Mouse (Mus musculus) right cerebral cortex, postnatal 25 days (tissue): ENCODE measurements at regions not wholly inside any gene's neighbourhood (a gene's known extent, or its start where the extent isn't known, plus 50 kb on each side); places are given as distances from the start of the nearest gene placed in this dataset.
A peak's percentile ranks its signal among the peaks of the same experiment; 100 is the strongest.
"Not testable (repeated sequence)": the region's sequence is repeated elsewhere in the genome, so short reads cannot be mapped to it uniquely, and the experiment has no call there.

Source experiments
- DNase-seq: peaks from one replicate; pipeline ENCODE4 v3.0.0; 2022

DNA sequence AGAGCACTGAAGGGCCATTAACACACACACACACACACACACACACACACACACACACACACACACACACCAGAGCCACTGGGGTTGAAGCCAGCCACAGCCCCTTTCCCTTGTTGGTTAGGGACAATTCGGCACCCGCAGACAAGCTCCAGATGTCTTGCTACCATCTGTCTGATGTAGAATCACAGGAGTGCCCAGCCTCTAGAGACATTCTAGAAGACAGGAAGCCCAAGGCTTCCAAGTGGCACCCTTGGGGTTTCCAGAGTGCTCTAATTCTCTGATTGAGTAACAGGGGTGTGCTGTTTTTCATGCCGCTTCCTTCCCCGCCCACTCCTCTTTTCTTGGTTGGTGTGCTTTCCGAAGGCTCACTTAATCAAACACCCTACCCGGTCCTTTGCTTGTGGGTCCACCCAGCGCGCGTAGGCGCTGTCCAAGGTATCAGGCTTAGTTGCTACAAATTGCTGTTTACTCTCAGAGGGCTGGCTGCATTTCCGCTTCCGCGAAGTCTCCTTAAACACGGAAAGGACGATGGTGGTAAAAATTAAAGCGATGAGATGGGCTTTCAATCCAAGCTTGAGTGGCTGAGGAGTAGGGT, 59.5 kb upstream of the Zbtb18 start:
- no peak for DNase-seq

DNA sequence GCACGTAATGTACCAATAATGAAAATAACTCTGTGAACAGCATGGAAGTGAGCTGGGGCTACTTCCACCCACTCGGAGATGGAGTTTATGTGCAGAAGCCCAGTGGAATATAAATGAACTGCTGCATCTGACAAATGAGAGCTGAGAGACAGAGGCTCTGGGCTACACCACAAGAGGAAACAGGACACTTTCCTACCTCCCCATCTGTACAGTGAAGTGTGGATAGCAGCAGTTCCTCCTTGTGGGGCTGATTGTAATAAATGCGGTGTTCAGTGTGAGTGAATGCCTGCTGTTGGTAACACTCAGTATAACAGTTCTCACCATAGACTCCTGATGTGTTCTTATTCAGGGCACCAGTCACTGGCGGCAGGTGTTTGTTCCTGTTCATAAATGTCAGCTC, 60.0 kb upstream of the Zbtb18 start:
- peak; percentile 38 for DNase-seq

DNA sequence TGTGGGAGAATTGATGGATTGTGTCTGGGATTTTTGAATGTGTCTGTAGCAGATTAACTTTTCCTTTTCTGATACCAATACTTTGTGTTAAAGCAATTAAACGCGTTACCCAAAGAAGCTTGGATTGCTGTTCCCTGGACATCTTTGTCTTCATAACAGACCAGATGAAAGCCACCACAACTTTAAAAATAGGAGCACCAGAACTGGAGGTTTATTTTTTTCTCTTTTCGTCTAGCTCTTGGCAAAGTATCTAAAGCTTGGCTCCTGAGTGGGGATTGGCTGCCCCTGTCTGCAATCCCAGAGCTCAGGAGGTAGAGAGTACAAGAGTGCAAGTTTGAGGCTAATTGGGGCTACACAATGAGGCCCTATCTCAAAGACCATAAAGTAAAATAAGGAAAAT, 64.0 kb upstream of the Zbtb18 start:
- DNase-seq = no peak

DNA sequence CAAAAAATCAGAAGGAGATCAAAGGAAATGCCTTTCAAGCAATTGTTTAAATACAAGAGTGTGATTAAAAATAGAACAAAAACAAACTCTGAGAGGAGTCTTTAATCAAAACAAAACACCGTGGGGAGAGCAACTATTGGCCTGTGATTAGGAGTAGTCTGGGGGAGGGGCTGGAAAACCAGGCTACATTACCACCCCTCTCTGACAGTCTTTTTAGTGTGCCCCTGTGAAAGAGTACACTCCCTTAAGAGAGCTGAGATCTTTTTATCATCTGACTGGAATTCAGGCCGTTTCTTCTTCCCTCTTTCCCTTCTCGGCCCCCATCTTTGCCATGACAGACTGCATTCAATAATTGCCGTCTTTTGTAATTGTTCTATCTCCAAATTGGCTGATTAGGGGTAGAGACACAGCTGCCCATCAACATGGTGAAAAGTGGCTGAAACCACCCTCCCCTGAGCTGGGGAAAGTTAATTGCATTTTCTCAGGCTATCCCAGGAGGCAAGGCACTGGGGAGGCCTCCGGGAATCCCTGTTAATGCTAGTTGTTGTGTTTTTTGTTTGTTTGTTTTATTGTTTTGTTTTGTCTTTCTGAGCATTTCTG, 68.8 kb upstream of the Zbtb18 start:
- no peak for DNase-seq

DNA sequence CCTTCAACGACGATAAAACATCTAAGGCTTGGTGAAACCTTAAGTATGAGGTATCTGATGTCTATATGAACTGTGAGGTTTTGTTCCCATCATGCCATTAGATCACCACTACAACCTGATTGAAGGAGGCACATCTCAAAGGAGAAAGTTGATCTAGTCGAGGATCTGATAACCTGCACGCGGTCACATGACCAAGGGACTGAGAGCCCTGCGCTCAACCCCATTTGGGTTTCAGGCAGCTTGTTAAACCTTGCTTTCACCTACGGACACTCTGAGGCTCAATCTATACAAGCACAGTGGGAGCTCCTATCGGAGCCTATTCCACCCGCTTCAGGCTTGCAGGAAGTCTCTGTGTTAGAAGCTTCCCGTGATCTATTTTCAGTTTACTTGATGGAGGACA, 70.1 kb upstream of the Zbtb18 start:
- DNase-seq = no peak

DNA sequence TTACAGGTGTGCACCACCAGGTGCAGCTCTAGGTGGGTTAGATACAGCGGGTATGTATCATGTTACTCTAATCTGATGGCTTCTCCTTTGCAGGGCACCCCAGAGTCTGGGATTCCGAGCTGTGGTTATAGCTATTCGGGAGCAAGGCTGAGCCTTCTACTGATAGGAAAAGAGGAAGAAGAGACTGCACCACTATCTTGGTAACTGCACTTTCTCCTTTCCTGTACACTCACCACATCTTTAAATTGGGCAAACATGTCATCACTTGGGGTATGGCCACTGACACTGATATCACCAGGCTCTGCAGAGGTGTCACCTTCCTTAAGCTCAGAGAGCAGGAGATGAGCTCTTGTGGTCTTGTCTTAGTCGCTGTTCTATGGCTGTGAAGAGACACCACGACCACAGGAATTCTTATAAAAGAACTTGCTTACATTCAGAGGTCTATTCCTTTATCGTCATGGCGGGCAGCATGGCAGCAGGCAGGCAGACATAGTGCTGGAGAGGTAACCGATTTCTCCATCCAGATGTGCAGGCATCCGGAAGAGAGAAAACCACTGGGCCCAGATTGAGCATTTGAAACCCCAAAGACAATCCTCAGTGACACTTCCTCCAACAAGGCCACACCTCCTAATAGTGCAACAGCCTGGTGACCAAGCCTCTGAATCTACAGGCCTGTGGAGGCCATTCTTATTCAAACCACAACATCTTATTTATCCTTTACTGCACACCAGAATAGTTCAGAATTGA, 74.1 kb upstream of the Zbtb18 start:
- DNase-seq = no peak

DNA sequence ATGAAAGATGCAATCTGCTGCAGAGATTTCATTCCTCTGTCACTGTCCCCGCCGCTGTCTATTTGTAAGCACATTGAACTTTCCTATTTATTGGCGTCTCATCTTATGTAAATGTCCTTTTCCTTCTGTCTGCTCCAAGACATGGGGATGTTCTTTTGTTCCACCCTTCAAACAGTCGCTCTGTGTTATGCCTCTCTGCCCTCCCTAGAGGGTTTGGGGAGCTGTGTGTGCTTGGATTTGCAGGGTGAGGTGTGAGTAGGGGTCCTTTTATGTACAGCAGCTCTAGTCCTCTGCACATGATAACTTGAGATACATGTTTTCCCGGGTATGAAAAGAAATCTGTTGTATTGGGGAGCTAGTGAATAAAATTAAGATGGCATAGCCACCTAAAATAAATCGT, 75.2 kb upstream of the Zbtb18 start:
- no peak for DNase-seq

DNA sequence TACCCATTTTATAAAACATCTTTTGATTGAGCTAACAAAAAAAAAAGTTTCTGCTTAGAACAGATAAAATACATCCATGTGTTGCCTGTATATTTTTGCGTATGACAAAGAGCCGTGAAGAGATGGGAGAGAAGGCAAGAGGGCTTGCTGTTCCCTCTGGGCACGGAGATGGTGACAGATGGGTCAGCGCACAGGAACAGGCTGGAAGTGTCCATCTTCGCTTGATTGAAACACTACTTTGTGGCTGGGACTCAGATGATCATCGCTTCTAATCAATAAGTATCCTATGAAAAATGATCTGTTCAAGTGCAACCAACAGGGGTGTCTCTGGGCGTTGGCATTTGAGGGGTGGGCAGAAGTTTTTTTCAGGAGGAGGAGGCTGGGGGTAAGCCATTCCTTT, 75.7 kb upstream of the Zbtb18 start:
- no peak for DNase-seq

DNA sequence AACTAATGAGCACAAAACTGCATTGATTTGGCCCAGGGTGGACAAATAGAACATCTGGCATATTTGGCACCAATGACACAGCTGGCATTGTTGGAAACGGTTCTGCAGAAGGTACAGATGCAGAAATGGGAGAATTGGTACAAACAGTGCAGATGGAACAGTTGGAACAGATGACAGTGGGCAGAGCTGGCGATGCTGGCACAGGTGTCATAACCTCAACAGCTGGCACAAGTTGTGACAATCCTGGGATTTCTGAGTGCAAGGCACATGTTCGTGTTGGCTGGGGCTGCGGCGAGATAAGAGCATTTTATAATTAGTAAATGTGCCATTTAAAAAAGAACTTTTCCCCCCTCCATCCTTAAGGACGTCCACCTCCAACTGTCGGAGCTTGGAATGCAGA, 77.8 kb upstream of the Zbtb18 start:
- peak; percentile 22 for DNase-seq

DNA sequence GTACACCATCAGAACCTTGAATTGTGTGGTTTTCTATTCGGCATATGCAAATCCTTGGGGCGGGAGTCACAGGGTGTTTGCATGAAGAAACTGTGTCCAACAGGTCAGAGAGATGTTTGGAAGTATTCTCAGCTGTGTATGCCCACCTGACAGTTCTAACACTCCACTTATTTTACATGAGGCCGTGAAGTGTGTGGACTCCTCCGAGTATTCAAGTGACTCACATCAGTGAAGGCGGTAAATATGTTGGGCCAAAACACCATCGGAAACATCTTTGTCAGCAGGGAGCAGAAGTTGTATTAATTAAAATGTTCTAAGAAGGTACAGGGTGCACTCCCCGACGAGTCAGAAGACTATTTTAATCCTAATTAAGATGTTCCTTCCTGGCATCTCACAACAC, 79.8 kb upstream of the Zbtb18 start:
- DNase-seq = no peak

DNA sequence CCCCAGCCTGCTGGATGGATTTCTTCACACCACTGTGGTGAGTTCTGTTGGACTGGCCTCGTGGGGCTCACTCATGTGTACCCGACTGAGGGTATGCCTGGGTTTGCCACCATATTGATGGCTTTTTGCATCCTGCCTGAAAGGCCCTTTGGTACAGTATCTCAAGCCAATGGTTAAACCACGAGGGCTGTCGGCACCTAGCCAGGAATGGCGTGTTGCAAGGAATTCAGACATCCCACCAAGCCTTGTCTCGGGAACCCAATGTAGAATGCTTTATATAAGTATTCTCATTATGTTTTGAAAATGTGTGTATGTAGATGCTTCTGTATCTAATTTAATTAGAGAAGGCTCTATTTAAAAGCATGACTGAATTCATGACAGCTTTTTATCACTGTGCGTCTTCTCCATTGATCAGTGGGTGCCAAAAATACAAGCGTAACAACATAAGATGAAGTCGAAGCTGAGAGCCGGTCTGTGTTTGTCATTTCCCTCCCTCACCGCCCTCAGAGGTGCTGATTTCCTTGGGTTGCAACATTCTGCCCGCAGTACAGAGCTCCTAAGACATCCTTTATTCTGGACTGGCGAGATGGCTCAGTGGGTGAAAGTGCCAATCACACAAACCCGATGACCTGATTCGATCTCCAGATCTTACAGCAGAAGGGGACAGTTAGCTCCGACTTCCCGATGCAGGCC, 90.5 kb upstream of the Akt3 start:
- no peak for DNase-seq

DNA sequence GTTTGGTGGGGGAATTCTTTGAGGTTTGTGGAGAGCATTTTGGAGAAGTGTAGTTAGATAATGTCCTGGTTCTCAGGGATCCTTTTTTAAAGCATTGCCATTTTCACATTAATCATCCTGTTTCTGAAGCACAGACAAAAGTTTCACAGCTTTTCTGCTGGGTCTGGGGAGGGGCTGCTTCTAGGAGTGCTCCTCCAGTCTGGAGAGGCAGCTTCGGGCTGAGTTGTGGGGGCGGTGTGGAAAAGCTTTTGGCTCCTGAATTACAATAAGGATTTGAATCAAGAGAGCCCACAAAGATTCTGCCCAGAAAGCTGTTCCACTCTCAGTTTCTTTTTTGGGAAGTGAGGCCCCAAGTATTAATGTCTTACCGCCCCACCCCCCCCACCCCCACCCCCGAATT, 89.2 kb upstream of the Akt3 start:
- DNase-seq = peak; percentile 76

DNA sequence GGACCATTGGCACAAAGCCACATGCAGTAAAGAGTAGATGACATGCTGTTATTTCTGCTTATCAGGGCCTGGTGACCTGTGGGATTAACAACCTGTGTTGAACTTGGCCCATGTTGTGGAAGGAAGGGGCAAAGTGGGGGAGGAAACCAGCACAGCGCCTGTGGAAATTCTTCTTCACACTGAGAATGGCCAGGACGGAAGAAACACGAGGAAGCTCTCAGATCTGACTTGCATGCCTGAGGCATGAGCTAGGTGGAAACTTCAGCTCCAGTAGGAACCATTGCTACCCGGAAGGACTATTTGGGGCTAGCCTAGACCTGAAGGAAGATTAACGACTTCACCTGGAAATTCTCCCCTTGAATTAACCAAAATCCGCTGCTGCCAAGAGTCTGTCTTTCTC, 88.5 kb upstream of the Akt3 start:
- no peak for DNase-seq

DNA sequence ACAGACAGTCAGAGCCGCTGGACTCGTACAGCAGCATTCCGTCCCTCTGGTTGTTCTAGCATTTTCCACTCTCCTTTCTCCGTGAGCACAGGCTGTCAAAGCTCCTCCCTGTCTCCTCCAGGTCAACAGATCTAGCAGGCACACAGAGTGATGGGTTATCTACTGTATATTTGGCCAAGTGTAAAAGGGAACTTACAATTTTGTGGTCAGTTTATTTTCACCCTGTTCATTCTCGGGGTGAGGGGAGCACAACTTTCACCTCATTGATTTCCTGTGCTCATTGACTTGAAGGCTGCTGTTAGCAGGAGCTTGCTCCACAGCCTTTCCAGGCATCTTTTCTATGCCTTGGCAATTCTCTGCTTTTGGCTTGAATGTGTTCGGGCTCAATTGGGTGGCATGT, 87.5 kb upstream of the Akt3 start:
- DNase-seq = no peak

DNA sequence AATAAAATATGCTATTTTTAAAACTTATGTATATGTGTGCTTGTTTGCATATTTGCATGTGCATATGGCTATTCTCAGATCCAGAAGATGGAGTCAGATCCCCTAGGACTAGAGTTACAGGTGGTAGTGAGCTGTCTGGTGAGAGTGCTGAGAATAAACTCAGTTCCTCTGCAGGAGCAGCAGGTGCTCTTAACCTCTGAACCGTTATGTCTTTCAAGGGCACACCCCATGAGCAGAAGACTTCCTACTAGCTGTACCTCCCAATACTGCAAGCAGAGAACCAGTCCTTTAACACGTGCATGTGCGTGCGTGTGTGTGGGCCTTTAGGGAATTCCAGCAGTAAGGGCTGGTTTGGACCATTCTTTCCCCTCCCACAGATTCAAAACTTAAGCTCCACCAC, 85.9 kb upstream of the Akt3 start:
- DNase-seq = no peak

DNA sequence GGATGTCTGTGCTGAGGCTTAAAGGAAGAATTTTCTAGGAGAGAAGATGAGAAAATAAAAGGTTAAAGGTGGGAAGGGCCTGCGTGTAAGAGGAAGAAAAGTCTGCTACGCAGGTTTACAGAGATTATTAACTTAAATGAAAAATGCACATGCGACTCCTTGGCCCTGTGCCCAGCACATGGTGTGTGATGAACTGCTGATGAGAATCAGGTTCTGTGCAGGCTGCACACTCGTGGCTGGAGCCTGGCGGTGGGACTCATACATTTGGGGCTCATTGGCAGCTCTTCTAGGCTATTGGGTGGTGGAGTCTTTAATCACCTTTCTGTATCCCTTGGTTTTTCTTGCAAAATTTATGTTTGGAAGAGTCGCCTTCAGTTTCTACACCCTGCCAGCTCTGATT, 85.1 kb upstream of the Akt3 start:
- no peak for DNase-seq

DNA sequence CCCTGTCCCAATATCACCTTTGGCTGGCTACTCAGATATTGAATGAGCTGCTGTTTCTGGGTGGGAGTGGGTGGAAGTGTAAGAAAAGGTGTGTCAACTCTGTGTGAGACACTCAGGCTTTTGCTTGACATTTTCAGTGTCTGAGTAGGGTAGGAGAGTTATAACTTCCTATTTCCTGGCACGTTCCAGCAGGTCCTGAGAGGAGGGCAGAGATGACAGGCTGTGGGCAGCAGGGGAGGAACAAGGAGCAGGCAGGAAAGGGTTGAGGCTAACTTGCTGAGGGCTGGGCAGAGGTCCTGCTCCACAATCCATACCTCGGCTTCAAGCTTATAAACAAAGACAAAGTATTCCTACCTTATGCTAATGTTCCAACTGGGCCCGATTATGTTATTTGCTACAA, 82.2 kb upstream of the Akt3 start:
- no peak for DNase-seq

DNA sequence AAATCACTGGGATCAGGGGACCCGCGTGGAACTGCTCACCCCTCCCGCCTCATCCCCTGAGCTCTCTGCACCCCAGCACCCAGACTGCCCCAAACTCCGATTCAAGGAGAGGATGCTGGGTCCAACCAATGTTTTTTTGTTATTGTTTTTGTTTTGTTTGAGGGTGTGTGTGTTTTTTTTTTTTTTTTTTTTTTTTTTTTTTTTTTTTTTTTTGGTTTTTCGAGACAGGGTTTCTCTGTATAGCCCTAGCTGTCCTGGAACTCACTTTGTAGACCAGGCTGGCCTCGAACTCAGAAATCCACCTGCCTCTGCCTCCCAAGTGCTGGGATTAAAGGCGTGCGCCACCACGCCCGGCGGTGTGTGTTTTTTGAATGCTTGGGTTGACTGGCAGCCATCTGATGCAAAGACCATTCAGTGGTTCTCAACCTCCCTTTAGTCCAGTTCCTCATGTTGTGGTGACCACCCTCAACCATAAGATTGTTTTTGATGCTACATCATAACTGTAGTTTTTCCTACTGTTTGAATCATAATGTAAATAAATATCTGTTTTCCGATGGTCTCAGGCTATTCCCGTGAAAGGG, 81.3 kb upstream of the Akt3 start:
- DNase-seq = not testable (repeated sequence)

DNA sequence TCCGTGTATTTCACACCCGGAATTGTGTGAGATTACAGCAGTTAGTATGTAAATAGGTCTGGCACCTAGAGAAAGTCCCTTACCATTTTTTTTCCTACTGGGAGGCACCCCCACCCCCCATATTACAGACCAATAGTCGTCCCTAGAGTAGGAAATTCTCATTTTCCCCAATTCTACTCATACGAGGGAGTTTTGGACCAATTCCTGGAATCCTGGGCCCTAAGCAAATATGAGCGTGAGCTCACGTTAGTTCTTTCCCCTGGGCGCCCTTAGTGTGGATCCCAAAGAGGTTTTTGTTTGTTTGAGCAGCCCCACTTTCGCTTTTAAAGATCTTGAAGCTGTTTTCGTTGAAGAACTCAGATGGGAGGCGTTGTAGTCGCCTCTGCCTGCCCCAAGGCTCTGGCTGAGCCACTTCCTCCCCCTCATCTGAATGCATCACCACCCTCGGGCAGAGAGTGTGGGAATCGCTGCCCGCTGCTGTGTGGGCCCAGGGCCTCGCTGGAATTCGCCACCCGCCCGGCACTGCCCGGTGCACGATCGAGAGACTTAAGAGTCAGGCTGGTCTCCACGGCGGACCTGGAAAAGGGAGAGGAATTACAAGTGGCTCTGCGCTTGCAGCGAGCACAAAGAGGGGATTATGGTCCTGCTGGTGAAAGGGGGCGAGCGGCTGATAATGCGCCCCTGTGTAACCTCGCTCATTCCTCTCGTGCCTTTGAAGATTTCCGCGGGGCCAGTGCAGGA, 80.6 kb upstream of the Akt3 start:
- DNase-seq = peak; percentile 77

DNA sequence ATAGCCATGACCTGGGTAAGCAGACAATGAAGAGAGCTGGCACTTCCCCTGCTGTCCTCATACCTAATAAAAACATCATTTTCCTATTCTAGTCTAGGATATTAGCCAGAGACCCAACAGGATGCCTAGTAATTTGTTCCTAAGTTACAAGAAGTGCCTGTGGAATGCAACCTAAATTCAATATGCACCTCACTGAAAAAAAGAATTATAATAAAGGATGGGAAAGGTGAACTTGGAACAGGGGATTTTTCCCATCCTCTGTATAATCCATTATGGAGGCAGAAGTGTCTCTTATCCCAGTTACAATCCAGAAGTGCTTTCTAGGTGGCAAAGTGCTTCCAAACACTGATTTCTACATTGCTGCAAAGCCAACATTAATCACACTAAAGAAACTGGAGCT, 79.8 kb upstream of the Akt3 start:
- DNase-seq = no peak

DNA sequence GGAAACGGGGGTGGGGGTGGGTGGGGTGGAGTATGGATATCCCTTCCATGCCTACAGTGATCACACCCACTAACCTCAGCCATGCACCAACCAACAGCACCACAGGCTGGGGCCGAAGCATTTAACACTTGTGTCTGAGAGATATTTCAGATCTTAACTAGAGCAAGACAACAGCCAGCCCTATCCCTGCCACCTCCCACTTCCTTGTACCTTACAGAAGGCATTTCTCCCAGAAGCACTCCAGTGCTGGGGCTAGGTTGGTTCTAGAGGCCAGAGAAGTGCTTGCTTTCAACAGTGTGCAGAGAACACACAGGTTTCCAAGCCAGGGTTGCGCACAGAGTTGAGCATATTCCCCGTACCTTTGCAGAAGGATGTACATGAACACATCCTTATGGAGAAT, 79.1 kb upstream of the Akt3 start:
- no peak for DNase-seq

DNA sequence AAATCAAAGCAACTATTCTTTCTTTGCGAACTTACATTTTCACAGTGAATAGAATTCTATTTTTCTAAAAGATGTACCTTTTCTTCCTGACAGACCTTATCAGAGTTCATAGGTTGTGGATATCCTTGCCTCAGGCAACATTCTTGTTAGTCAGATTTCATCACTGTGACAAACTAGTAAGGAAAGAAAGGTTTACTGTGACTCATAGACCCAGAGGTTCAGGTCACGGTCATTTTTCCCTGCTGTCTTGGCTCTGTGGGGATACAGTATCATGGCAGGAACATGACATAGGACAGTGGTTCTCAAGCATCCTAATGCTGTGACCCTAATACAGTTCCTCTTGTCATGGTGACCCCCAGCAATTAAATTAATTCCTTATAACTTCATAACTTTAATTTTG, 78.4 kb upstream of the Akt3 start:
- DNase-seq = no peak

DNA sequence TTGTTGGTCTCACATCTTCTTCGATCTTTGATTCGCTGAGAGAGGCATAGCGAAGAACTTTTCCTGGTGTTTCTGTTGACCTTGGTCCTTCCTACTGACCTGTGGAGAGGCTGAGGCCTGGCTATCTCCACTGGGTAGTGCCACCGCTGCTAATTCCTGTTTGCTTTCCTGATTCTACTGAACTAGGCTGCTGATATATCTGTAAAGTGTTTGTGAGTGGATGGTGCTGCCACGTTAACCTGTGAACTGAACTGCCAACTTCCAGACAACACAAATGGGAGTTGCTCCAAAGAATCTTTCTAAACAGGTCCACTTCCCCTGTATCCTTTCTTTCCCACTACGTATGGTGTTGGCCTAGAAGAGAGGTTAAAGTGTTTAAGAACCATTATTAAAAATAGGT, 78.0 kb upstream of the Akt3 start:
- DNase-seq = no peak
